Mouse (Mus musculus): ENCODE results near the gene Rph3al. TPM values are rescaled to one million over a fixed set of nuclear protein-coding genes. Genes with fewer than 3 reads are reported as not detected.

Gene Rph3al
- polyA plus RNA-seq, 1 experiment from 2014 or later, result not detected

DNA sequence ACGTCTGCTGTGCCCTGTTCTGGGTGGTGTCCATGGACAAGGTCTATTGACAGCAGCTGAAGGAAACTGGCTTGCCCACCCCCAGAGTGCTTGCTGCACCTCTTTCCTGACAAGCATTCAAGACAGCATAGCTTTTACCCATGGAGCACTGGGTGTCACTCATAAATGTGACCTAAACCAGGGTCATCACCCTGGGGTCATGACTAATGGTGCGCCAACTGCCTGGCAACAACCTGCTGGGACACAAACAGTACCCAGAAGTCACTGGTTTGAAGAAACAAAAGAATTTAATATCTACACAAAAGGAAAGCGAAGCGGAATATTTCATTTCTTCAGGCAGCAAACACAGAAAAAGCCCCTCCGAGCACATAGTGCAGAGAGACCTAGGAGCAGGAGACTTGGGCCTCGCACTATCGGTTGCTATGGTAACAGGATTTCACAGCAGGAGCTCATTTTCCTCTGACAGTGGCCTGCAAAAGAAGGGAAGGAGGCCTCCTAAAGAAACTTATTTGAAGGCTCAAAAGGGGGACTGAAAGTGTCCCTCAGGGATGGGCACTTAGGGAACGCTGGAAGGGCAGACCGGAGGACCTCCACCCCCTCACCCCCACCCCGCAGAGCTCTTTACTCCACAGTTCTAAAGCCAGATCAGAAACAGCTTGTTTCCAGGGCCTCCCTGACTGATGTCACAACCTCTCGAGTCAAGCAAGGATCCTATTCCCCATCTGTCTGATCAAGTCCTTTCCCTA lies 25.7 kb upstream of the Rph3al start:
- no peaks in the 10 kb centered on the region for H3K36me3 ChIP-seq (ENCODE audit: inconsistent target)
- WGBS (ENCODE audit: missing documents), result 89% methylated on average over 11 of the region's 11 CpGs
- H3K79me2 ChIP-seq (ENCODE audit: inconsistent target), result no peaks in the 10 kb centered on the region
- no peak overlapping the region for H3K27ac ChIP-seq
- no peak overlapping the region for H3K4me3 ChIP-seq (ENCODE audit: inconsistent target)

DNA sequence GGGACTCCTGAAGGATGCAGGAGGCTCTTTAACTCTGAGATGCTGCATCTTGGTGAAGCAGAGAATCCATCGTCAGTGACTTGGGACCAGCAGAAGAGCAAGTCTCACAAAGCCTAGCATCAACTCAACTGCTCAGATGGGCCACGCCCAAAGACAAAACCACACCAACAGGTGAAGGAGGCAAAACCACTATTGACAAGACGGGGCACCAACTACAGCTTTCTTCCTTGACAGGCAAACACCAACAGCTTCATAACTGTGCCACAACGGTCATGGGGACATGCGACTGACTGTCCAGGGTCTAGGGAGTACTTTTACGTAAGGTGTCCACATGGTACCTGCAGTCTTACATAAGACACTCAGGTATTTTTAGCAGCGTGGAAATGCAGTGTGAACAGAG lies 23.6 kb upstream of the Rph3al start:
- WGBS (ENCODE audit: missing documents), result 95% methylated on average over 7 of the region's 7 CpGs
- Histone ChIP-seq H3K27ac (no peak overlapping the region), H3K79me2 (ENCODE audit: inconsistent target) (no peaks in the 10 kb centered on the region), H3K36me3 (ENCODE audit: inconsistent target) (no peaks in the 10 kb centered on the region), H3K4me3 (ENCODE audit: inconsistent target) (no peak overlapping the region)

DNA sequence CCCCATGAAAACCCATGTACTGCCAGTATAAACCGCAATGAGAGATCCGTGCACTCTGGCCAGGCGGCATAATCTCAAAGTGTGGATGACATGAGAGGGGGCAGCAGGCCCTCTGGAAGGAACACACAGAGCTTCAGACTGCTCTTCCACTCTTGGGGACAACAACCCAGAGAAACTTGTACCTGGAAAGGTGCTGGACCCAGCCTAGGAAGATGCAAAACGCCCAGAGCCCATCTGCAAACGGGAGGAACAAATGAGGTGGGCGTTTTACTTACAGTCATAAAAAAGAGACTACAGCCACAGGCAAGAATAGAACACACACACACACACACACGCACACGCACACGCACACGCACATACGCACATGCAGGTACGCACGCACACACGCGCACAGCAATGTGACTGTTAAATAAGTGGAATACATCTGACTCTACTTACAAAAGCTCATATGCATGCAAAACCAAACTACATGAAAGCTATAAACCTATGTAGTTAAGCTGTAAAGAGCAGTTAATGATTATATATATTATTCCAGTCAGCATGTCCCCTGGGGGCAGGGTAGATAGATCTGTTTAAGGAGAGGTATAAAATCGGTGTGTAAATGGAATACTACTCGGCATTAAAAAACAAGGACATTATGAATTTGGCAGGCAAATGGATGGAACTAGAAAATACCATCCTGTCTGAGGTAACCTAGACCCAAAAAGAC lies 19.0 kb upstream of the Rph3al start:
- Histone ChIP-seq H3K36me3 (ENCODE audit: inconsistent target) (no peaks in the 10 kb centered on the region), H3K4me3 (ENCODE audit: inconsistent target) (no peak overlapping the region), H3K27ac (no peak overlapping the region), H3K79me2 (ENCODE audit: inconsistent target) (no peaks in the 10 kb centered on the region)
- 82% methylated on average over 17 of the region's 17 CpGs for WGBS (ENCODE audit: missing documents)

DNA sequence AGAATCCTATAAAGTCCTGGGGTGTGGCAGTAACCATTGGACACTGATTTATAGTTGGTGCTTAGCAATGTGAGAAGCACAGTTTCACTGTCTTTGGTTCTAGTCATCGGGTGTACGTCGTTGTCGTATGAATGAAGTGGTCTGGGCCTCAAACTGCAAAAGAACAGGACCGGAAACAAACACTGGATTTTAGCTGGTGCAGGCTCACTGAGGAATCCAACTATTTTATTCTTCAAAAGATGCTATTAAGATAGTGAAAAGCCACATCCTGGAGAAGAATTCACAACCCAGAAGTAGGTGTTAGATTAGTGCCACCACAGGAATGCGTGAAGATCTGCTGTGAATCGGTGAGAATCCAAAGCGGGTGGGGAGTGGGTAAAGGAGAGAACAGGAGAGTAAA lies 18.4 kb upstream of the Rph3al start:
- Histone ChIP-seq H3K27ac (no peak overlapping the region), H3K79me2 (ENCODE audit: inconsistent target) (no peaks in the 10 kb centered on the region), H3K4me3 (ENCODE audit: inconsistent target) (no peak overlapping the region), H3K36me3 (ENCODE audit: inconsistent target) (no peaks in the 10 kb centered on the region)
- WGBS (ENCODE audit: missing documents), result 52% methylated on average over 8 of the region's 8 CpGs

DNA sequence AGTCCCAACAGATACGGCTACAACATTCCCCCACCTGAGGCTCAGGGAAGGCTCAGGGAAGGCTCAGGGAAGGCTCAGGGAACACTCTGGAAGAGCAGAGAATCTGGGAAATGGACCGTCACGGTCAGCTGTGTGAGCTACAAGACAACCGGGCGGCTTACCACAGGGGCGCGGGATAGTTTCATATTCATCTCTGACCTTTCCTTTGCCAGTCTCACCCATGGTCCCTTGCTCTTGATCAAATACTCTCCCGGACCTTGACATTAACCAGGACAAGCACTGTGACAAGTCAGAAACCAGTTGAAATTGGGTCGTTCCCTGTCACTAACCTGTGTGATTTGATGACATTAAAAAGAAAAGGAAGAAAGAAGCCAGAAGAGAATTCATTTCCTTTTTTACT lies 16.7 kb upstream of the Rph3al start:
- Histone ChIP-seq H3K4me3 (ENCODE audit: inconsistent target) (no peak overlapping the region), H3K27ac (no peak overlapping the region), H3K79me2 (ENCODE audit: inconsistent target) (no peaks in the 10 kb centered on the region), H3K36me3 (ENCODE audit: inconsistent target) (no peaks in the 10 kb centered on the region)
- 89% methylated on average over 9 of the region's 9 CpGs for WGBS (ENCODE audit: missing documents)

DNA sequence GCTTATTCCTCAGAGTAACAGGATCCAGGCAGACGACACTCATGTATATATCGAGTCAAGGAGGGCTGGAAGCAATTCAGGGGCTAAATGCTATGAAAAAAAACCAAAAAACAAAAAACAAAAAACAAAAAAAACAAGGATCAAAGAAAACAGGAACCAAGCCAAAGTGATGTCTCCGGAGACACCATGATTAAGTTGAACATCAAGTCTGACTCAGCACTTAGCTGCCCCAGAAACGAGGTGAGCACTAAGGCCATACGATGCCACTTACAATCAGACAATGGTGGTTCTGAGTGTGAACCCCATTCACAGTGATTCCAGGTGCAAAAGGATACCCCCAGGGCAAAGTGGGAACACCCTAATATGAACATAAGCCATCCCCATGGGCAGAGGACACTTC lies 13.7 kb upstream of the Rph3al start:
- Histone ChIP-seq H3K27ac (no peak overlapping the region), H3K4me3 (ENCODE audit: inconsistent target) (no peak overlapping the region), H3K79me2 (ENCODE audit: inconsistent target) (no peaks in the 10 kb centered on the region), H3K36me3 (ENCODE audit: inconsistent target) (no peaks in the 10 kb centered on the region)
- 69% methylated on average over 5 of the region's 5 CpGs for WGBS (ENCODE audit: missing documents)

DNA sequence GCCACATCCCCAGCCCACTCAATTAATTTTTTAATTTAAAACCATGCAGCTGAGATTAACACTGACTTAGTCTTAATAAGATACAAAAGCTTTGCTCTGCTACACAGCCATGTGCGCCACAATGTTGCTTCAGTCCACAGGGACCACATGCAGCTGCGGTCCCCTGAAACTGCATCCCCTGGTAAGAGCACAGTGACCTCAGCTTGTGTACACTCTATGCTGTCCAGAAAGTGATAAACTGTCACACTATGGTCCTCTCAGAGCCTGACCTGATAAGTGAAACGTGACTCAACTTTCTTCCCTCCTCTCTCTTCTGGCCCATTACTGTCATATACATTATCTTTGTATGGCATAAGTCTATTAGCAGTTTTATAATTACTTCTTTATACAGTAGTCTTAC lies 12.2 kb upstream of the Rph3al start:
- no peak overlapping the region for H3K27ac ChIP-seq
- H3K79me2 ChIP-seq (ENCODE audit: inconsistent target), result no peaks in the 10 kb centered on the region
- no peak overlapping the region for H3K4me3 ChIP-seq (ENCODE audit: inconsistent target)
- no peaks in the 10 kb centered on the region for H3K36me3 ChIP-seq (ENCODE audit: inconsistent target)
- whole genome bisulfite sequencing (ENCODE audit: missing documents), result 90% methylated on average over 3 of the region's 3 CpGs

DNA sequence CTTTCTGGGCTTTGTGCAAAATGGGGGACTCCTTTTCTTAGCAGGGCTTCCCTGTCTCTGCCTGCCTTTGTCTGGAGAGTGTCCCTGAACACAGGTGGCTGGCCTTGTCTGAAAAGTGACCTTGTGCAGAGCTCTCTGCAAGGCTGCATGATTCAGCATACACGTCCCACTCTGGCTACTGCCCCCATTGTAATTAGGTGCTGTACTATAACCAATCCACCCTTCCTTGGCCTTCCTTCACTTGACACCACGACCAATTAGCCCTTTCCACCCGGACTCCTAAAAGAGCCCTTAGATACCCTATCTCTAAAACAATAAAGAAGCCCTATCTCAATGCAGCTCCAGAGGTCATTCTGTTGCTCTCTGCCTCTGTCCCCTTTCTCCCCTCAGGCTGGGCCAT lies 10.6 kb upstream of the Rph3al start:
- H3K4me3 ChIP-seq (ENCODE audit: inconsistent target), result no peak overlapping the region
- 83% methylated on average over 3 of the region's 3 CpGs for WGBS (ENCODE audit: missing documents)

DNA sequence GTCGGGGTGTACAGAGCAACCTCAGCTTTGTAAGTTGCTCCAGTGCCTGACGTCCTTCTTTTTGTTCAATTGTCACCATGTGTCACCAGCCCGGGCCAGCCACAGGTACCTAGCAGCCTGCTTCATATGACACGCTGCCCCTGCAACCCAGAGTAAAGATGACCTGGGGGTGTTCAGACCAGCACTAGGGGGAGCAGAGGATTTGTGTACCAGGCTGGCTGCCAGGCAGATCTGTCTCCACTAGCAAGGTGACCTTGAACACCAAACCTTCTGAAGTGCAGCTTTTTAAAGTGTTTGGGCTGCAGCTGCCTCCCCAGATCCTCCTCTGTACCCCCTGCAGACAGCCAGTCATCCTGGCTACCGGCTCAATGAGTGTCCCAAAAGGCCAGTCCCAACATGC lies 9.0 kb upstream of the Rph3al start:
- H3K79me2 ChIP-seq (ENCODE audit: inconsistent target), result no peaks in the 10 kb centered on the region
- no peak overlapping the region for H3K4me3 ChIP-seq (ENCODE audit: inconsistent target)
- H3K27ac ChIP-seq, result no peak overlapping the region
- no peaks in the 10 kb centered on the region for H3K36me3 ChIP-seq (ENCODE audit: inconsistent target)
- WGBS (ENCODE audit: missing documents), result 92% methylated on average over 5 of the region's 5 CpGs

More for the DNA sequence above, 10.6 kb upstream of the Rph3al start:
- Histone ChIP-seq H3K79me2 (ENCODE audit: inconsistent target) (no peaks in the 10 kb centered on the region), H3K27ac (no peak overlapping the region), H3K36me3 (ENCODE audit: inconsistent target) (no peaks in the 10 kb centered on the region)

DNA sequence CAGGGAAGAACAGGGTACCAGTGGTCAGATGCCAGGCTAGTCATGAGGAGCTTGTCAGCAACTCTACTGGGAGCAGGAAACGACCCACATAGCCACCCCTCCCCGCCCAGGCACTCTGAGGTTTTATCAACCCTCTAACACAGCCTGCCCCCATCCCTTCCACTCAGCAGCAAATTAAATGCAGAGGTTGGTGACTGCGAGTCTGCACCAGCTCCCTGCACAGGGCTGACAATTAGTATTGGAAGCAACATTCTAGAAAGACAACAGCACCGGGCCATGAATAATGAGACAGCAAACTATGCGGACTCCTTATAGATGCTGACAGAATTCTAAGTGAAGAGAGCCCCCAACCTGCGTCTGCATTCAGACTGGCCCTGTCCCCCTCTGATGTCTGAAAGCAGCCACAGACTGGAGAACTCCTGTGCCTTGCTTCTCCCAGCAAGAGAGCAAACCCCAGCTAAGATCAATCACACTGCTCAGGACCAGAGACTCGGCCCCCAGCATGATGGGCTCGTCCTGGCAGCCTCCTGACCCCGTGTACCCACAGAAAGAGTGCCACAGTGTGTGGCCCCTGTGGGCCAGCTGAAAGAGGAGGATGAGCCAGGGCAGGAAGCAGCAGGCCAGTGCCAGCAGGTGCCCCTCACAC lies 7.7 kb upstream of the Rph3al start:
- Histone ChIP-seq H3K36me3 (ENCODE audit: inconsistent target) (no peaks in the 10 kb centered on the region), H3K4me3 (ENCODE audit: inconsistent target) (no peak overlapping the region), H3K27ac (no peak overlapping the region), H3K79me2 (ENCODE audit: inconsistent target) (no peaks in the 10 kb centered on the region)
- WGBS (ENCODE audit: missing documents), result 39% methylated on average over 9 of the region's 9 CpGs

DNA sequence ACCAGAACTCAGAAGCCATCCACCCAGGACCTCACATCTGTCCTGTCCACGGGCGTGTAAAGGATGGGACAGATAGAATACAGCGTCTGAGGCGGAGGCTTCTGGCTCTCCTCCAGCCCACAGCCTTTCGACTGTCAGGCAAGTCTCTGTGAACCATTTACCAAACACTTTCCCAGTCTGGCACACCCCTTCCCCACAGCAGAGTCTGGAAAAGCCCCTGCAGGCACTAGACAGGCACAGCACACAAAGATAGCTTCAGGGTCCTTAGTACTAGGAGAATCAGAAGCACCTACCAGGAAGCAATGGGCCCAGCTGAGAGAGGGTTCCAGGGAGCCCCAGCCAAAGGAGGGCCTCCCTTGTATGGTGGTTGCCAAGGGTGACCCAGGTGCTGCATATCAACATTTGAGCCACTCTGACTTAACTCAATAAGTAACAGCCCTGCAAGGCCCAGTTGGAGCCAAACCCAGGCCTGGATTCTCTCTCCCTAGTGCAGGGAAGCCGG lies 808 bp downstream of the Rph3al start:
- no peak overlapping the region for H3K27ac ChIP-seq
- WGBS (ENCODE audit: missing documents), result 71% methylated on average over 6 of the region's 6 CpGs
- H3K36me3 ChIP-seq (ENCODE audit: inconsistent target), result no peaks in the 10 kb centered on the region
- no peak overlapping the region for H3K4me3 ChIP-seq (ENCODE audit: inconsistent target)
- H3K79me2 ChIP-seq (ENCODE audit: inconsistent target), result no peaks in the 10 kb centered on the region

DNA sequence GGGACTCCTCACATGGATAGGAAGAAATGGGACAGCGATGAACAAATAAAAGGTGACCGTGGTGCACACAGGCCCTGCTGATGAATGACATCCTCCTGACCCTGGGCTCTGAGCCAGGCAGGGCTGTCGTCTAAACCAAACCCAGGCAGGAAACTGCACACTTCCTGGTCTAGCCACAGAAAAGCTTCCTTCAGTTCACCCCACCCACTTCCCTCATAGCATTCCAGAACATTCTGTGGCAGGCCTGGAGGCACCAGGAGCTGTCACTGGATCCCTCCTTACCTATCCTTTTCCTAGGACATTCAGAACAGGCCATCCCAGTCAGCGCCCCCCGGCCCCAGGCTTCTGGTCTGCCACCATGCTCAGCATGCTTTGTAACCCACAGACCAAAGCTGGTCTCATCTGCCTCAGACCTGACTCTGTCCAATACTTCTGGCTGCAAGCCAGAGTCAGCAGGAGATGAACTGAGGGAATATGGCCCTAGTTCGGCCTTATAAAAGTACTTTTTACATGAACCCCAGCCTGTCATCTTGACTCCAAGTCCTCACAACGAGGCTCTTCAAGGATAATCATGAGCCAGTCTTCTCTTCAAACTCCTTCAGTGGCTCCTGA lies 2.3 kb downstream of the Rph3al start:
- H3K27ac ChIP-seq, result no peak overlapping the region
- H3K36me3 ChIP-seq (ENCODE audit: inconsistent target), result no peaks in the 10 kb centered on the region
- H3K79me2 ChIP-seq (ENCODE audit: inconsistent target), result no peaks in the 10 kb centered on the region
- no peak overlapping the region for H3K4me3 ChIP-seq (ENCODE audit: inconsistent target)
- WGBS (ENCODE audit: missing documents), result 14% methylated on average over 7 of the region's 7 CpGs

DNA sequence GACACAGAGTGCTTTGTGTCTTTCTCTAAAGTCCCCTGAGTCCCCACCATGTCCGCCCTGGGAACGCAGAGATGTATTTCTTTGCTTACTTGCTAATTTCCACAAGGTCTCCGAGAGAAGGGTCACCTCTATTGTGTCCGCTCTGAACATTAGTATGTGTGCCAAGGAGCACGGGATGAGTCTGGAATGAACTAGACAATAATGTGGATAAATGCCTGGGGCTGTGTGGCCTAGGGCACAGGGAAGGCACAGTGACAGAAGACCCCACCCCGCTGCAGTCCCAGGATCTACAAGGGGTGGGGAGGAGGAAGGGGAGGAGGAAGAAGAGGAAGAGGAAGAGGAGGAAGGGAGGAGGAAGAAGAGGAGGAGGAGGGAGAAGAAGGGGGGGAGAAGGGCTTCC lies 3.8 kb downstream of the Rph3al start:
- WGBS (ENCODE audit: missing documents), result 97% methylated on average over 6 of the region's 6 CpGs
- no peak overlapping the region for H3K27ac ChIP-seq
- no peak overlapping the region for H3K4me3 ChIP-seq (ENCODE audit: inconsistent target)
- H3K79me2 ChIP-seq (ENCODE audit: inconsistent target), result no peaks in the 10 kb centered on the region
- no peaks in the 10 kb centered on the region for H3K36me3 ChIP-seq (ENCODE audit: inconsistent target)

DNA sequence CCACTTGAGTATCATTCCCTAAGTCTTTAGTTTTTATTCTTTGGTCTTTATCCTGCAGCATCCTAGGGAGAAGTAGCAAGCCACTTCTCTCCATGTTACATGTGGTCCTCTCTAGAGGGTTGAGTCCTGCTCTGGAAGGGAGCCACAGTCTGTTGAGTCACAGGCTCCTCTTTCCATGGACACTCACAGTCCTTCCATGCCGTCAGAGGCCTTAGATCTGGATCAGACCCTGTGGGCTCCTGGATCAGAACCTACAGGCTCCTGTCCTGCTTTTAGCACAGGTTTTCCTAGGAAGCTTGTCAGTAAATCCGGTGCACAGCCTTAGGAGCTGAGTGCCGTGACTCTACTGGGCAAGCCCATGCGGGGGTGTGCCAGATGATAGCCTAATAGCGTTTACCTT lies 4.9 kb downstream of the Rph3al start:
- H3K79me2 ChIP-seq (ENCODE audit: inconsistent target), result no peaks in the 10 kb centered on the region
- 100% methylated on average over 5 of the region's 5 CpGs for WGBS (ENCODE audit: missing documents)
- H3K36me3 ChIP-seq (ENCODE audit: inconsistent target), result no peaks in the 10 kb centered on the region
- no peak overlapping the region for H3K27ac ChIP-seq
- H3K4me3 ChIP-seq (ENCODE audit: inconsistent target), result no peak overlapping the region
